Mouse (Mus musculus) bone marrow, adult 2 months (tissue): ENCODE results near the gene Pxdn. TPM values are rescaled to one million over a fixed set of nuclear protein-coding genes. Genes with fewer than 3 reads are reported as not detected.

Experiments used
- H3K27ac ChIP-seq: fragments of 200-500 bp; 2 replicates; pipeline ENCODE4 v1.5.1; 2012; ENCODE audit warnings: low read depth, mild to moderate bottlenecking, control low read depth, inconsistent platforms, low read length; ENCODE audit not compliant: control insufficient read depth, poor library complexity, insufficient read depth
- H3K4me1 ChIP-seq: fragments of 200-500 bp; 2 replicates; pipeline ENCODE4 v1.6.1; 2011; ENCODE audit warnings: low read length; ENCODE audit not compliant: control insufficient read depth, insufficient read depth
- H3K4me3 ChIP-seq: fragments of 200-500 bp; replicated peaks from 2 replicates; pipeline ENCODE3; 2011; ENCODE audit warnings: mild to moderate bottlenecking, low read depth, low read length, control low read depth; ENCODE audit not compliant: control insufficient read depth
- CTCF ChIP-seq: fragments of 200-500 bp; IDR thresholded peaks from 2 replicates; pipeline ENCODE4 v1.5.1; 2011; ENCODE audit warnings: low read length, control low read depth; ENCODE audit not compliant: control insufficient read depth, insufficient read depth
- POLR2A ChIP-seq: fragments of 200-500 bp; IDR thresholded peaks from 2 replicates; pipeline ENCODE4 v1.6.1; 2011; ENCODE audit warnings: low read depth, mild to moderate bottlenecking, control low read depth, low read length, borderline replicate concordance; ENCODE audit not compliant: control insufficient read depth
- WGBS: fragments of 180-500 bp; shearing (Covaris S2); methylation state at CpG from one replicate; pipeline ENCODE4 v1.1.7; 2018; 5-methylcytosine and 5-hydroxymethylcytosine counted together
- polyA plus RNA-seq: library from polyadenylated mRNA; stranded (reverse); fragments of >200 nt; gene quantifications from 2 replicates; pipeline ENCODE4 v1.2.4, GENCODE M21; 2011; ENCODE audit warnings: low replicate concordance; ENCODE audit not compliant: missing spikeins, insufficient read depth, insufficient read length

Gene Pxdn
- 1.1 and 1.4 TPM in 2 replicates for polyA plus RNA-seq

GRCm38 (mm10) chr12:29937308-29937707 lies at the start of gene Pxdn:
TSS of gene Pxdn (plus strand) at chr12:29937608.
- WGBS = 45% methylated on average over 8 of the region's 8 CpGs
- Histone ChIP-seq H3K4me1 (no peaks in the 10 kb centered on the region), H3K27ac (no peak within 1 kb of the TSS), H3K4me3 (no peak within 1 kb of the TSS)
- TF ChIP-seq CTCF = no peak
- TF ChIP-seq POLR2A = no peak

DNA sequence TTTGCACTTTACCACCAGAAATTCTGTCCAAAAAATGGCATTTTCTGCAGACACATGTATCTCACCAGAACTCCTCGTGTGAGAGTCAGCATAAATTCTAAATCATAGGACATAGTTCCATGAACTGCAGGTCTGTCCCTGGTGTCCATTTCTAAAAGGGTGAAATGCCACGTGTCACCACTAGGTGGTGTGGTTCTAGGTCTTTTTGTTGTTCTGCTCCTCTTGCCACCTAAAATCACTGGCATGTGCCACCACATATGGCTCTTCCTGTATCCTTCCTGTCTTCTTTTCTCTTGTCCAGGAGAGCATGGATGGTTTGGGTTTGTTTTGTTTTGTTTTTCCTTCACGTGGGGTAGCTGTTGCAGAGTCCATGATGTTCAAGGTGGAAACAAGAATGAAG lies 42.7 kb upstream of the Pxdn start:
- TF ChIP-seq POLR2A (no peak), CTCF (no peak)
- no peaks in the 10 kb centered on the region for H3K4me1 ChIP-seq
- WGBS = 23% methylated on average over 3 of the region's 3 CpGs
- no peak overlapping the region for H3K4me3 ChIP-seq
- no peak overlapping the region for H3K27ac ChIP-seq

DNA sequence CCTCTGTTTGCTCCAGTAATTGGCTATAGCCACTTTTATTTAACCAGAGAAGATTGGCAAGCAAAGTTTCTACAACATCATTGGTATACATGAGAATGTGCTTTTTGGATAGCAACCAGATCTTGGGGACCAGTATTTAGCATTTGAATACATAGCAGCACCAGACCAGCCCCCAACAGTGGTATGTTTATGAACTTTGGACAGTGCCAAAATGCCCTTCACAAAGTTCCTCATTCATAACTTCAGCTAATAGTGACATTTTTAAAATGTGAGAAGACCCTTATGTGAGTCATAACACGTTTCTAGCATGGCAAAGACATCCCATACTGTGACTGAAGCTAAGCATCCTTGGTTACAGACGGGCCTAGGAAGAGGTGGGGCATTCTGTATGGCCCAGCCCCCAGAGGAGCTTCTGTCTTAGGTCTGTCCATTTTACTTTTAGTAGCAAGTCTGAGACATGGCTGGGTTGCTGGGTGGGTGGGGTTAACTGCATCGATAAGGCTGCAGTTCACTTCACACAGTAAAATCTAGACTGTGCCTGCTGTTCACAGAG lies 39.8 kb upstream of the Pxdn start:
- Histone ChIP-seq H3K27ac (no peak overlapping the region), H3K4me1 (no peaks in the 10 kb centered on the region), H3K4me3 (no peak overlapping the region)
- TF ChIP-seq POLR2A (no peak), CTCF (no peak)
- 61% methylated on average over 3 of the region's 3 CpGs for WGBS

DNA sequence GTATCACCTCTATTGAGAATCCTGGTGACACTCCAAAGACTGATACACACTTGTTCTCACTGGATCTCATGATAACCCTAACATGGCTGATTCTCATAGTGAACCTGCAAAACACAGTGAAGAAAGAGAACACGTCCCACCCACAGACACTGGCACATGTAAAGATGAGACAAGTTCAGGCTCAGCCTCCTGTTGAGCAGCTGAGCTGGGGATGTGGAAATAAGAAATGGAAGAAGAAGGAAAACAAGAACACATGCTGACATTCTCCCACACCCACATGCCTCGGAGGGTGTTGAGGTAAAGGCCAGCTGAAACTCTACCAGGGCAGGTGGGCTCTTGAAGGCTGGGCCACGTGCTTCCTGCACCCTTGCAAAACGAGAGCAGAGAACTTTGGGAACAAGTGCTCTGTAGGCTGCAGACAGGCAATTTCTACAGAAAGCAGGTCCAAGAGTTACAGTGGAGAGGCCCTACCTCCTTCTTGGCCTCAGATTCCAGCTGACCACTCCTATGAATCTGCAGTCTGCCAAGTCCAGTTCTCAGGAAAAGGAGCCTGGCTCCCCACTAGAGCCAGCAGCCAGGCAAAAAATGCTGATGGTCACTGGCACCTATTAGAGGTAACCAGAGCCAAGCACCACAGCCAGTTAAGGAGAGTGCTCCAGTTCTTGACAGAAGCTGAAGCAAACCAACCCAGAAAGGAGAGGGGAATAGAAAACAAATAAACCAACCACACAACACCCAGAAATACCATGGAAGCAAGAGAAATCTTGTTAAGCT lies 33.1 kb upstream of the Pxdn start:
- no peaks in the 10 kb centered on the region for H3K4me1 ChIP-seq
- WGBS = 57% methylated on average over 4 of the region's 4 CpGs
- H3K27ac ChIP-seq = no peak overlapping the region
- no peak for TF ChIP-seq CTCF
- TF ChIP-seq POLR2A = no peak
- no peak overlapping the region for H3K4me3 ChIP-seq

GRCm38 (mm10) chr12:29907056-29907455 lies 30.4 kb upstream of the Pxdn start:
- no peak for TF ChIP-seq POLR2A
- TF ChIP-seq CTCF = no peak
- no peak overlapping the region for H3K4me3 ChIP-seq
- no peaks in the 10 kb centered on the region for H3K4me1 ChIP-seq
- H3K27ac ChIP-seq = no peak overlapping the region
- 40% methylated on average over 2 of the region's 2 CpGs for WGBS

- 69% methylated on average over 3 of the region's 3 CpGs for WGBS
- no peak overlapping the region for H3K27ac ChIP-seq
- TF ChIP-seq POLR2A = no peak
- no peak for TF ChIP-seq CTCF
Measured at GRCm38 (mm10) chr12:29916139-29916538, 21.3 kb upstream of the Pxdn start.

DNA sequence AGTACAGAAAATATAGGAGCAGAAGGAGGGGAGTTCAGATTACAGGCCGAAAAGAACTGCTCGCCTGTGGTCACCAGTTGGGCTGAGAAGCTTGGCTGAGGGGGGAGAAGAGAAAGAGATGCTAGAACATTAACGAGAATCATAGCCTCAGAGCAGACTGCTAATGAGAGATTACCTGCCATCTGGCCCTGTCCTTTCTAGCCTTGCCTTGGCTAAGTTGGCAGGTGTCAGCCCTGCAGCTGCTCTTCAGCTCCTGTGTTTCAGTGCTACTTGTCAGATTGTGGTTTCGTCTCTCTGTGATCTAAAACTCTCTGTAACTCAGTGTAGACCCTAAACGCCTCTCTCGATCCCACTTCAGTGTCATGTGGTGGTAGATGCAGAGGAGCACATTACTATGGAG lies 20.6 kb upstream of the Pxdn start:
- TF ChIP-seq CTCF = no peak
- TF ChIP-seq POLR2A = no peak
- no peaks in the 10 kb centered on the region for H3K4me1 ChIP-seq
- H3K4me3 ChIP-seq = no peak overlapping the region
- WGBS = 72% methylated on average over 6 of the region's 6 CpGs
- H3K27ac ChIP-seq = no peak overlapping the region

More at GRCm38 (mm10) chr12:29916139-29916538, 21.3 kb upstream of the Pxdn start:
- Histone ChIP-seq H3K4me3 (no peak overlapping the region), H3K4me1 (no peaks in the 10 kb centered on the region)

- Histone ChIP-seq H3K27ac (no peak overlapping the region), H3K4me3 (no peak overlapping the region), H3K4me1 (no peaks in the 10 kb centered on the region)
- TF ChIP-seq POLR2A (no peak), CTCF (no peak)
- 80% methylated on average over 7 of the region's 7 CpGs for WGBS
Measured at GRCm38 (mm10) chr12:29920298-29920697, 17.1 kb upstream of the Pxdn start.
